Mouse (Mus musculus): ENCODE results near the gene Tenm2.

Tenm2 gene

DNA sequence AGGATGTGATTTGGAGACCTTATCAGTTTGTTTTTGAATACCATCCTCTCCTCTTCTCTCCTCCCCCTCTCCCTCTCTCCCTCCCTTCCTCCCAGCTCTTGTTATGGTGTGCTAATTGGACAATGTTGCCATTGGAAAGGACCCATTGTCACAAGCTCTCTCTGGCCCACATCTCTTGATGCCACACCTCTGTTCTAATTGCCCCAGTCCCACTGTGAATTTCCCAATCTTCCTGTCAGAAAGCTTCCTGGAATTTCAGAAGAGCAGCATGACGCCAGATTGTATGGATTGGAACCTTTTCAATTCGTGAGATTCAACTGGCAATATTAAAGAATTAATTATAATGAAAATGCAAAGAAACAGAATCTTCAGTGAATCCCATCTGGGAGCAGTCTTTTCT lies 128.7 kb downstream of the Tenm2 start:
- DNase-seq (ENCODE audit: low read depth, low spot score) = no peak

DNA sequence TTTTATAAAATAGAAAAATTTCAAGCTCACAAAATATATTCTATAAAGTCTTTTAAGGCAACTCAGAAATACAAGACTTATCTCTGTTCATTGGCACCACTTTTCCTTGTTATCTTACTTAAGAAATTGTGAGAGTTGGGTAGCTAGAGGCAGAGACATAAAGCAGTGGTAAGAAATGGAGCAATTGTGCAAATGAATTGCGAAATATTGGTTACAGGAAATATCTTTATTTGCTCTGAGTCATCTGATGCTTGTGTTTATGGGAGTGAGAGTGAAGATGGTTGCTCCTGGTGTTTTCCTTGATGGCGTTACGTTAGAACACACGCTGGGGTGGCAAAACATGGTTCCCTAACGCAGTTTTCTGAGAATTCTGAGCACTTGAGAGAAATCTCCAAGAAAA lies 156.4 kb downstream of the Tenm2 start:
- no peak for DNase-seq (ENCODE audit: low read depth, low spot score)

DNA sequence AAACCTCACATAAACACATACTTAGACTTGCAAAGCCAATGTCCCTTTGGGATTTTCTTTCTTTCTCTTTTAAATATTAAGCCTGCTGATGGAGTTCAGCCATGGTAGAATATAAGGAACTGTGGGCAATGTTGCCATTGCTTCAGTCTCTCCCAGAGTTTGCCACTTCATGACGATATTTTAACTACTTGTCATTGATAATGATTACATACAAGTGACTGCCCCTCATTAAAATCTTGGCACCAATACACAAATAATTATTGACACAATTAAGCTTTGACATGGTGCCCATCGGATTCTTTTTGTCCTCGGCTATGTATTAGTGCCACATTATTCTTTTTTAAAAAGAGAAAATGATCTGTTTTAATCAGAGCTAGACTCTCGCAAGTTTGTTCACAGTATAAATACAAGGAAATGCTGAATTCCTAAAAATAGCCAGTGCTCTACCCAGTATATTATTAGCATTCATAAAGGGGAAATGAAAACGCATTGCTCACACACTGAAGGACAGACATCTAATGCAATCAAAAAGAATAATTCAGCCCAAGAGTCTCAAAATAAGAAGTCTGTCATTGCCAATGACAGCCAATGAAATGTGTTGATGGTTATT lies 158.7 kb downstream of the Tenm2 start:
- no peak for DNase-seq (ENCODE audit: low read depth, low spot score)

DNA sequence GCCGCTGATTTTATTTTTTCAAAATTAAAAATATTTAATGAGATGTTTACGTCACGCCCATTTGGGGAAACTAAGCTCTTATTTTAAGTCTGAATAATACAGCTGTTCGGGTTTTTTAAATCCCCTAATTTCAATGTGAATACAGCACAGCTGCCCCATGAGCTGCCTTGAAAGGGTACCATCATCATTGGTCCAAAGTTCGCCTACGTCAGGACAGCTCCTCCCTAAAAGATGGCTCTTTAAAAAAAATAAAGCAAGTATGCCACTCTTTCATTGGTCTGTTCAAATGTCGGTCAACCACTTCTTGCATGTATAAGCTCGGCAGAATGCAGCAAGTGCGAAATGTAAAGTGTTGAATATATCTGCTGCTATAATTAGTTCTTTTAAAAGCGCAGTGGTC lies 160.4 kb downstream of the Tenm2 start:
- peak; percentile 16 for DNase-seq (ENCODE audit: low read depth, low spot score)

DNA sequence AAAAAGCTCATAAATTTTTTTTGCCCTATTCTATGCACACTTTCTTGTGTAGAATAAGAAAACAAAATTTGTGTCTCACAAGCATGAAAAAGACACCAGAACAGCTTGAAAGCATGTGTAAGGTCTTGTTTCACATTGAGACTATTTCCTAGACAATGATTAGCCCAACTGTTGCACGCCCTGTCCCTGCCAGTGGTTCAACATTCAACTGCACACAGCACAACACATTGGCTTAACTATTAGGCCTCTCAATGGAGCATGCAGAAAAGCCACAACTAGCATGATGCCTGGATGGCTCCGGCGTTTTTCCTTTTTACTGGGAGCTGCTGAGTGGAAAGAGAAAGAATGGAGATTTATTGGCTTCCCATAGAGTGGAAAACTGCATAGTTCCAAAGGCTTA lies 170.3 kb downstream of the Tenm2 start:
- no peak for DNase-seq (ENCODE audit: low read depth, low spot score)

DNA sequence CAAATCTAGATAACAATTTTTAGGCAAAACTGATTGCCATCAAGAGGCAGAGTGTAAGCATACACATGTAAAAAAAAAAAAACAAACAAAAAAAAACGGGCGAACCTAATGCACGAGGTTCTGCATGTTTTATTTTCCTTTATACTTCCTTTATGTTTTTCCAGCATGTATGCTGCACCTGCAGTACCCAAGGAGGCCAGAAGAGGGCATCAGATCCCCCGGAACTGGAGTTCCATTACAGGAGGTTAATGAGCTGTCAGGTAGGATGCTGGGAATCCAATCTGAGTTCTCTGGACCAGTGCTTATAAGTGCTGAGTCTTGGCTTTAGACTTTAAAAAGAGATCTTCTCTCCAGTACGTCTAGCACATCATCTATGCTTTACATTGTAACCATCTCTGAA lies 189.1 kb downstream of the Tenm2 start:
- DNase-seq (ENCODE audit: low read depth, low spot score) = peak; percentile 27

DNA sequence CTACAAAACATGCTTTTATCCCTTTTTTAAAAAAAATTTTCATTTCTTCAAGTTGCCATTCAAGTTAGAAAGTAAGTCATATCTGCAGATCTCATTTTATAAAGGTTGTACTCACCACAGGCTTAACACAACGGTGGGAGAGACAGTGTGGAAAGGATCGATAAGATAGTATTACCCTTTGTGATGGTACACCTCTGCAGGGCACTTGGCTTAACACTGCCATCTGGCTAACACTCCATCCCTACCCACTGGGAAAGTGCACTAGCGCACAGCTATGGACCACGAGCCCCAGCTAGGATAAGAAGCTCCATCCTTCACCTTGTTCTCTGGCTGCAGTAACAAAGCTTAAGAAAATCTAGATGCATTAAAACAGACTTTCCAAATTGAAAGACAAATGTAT lies 194.5 kb downstream of the Tenm2 start:
- no peak for DNase-seq (ENCODE audit: low read depth, low spot score)

DNA sequence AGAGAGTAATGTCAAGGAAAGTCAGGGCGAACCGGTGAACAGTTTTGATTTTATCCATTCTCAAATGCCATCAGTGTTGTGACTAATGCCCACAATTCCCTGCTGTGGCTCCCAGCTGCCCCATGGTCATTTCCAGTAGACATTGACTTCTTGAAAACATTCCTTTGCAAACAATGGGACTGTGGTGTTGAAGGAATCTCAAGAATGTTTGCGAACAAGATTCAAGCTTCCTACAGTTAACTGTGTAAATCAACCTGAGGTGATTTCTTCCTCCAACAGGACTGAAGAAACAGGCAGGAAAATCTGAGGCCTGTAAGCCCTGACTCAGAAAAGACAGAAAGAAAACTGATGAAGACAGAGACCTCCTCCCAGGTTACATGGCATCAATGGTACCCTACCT lies 196.5 kb downstream of the Tenm2 start:
- no peak for DNase-seq (ENCODE audit: low read depth, low spot score)

DNA sequence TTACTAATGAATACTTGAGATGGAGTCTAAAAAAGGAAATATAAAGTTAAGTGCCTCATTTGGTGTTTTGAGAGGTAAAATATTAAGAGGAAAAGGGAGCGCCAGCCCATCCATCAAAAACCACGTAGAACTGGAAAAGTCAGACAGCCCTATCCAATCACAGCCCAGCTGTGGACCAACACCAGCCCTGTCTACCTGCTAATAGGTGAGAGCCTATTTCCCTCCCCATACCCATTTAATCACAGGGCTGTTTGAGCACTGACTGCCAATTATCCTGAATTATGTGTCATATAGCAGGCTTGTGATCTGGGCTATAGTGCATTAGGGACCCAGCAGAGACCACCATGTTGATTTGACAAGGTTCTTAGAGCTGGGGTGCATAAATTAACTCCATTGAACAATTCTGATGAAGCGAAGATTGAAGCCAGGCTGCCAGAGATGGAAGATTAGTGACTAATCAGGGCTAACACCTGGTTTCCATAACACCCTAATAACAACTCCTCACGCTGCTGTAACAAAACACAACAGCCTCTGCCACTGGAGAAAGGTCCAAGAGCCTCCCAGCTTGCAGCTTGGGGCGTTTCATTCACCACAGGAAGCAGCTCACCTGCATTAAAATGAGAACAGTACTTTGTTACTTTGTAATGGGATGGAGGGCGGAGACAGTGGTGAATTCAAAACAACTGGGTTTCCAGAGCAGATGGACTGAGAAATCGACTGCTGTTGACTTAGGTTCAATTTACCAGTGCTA lies 204.3 kb downstream of the Tenm2 start:
- DNase-seq (ENCODE audit: low read depth, low spot score) = no peak

DNA sequence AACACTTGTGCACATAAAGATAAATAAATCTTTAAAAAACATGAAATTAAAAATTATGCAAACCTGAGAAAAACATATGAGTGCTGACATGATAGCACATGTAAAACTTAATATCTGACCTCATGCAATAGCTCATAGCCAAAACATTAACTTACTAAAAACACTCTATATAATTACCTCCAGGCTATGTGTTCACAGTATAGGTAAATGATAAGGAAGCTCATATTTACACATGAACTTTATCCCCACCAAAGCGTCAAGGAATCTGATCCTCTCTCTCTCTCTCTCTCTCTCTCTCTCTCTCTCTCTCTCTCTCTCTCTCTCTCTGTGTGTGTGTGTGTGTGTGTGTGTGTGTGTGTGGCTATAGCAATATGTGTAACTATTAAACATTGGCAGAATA lies 223.9 kb downstream of the Tenm2 start:
- DNase-seq (ENCODE audit: low read depth, low spot score) = no peak

DNA sequence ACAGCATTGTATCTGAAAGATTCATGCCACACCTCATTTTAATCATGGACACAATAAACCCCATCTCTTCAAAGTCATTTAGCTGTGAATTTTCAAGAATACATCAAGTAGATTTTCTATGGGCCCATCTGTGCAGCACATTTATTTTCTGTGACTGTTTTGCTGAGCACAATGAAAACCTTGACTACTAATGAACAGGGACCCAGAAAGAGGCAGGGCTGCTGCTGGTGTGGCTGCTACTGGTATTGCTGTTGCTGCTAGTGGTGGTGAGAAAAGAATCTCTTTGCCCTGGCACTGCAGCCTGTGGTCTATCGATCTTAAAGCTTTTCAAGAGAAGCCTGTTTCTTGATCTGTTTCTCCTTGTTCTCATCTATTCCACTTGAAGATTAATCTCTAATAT lies 226.5 kb downstream of the Tenm2 start:
- DNase-seq (ENCODE audit: low read depth, low spot score) = no peak

DNA sequence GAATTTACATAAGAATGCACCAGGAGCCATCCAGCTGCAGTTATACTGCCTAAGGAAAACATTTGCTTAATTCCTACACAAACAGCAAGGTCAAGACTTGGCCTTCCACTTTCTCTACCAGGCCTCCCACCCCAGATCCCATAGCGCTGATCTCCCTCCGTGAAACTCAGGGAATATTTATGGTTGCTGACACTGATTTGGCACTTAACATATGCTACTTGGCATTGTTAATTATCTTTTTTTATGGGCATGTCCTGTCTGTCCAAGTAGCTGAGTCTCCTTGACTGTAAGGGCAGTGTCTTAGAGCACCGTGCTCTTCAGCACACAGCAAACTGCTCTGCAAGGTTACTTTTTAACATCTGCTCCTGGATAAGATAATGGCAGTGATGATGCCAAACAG lies 238.1 kb downstream of the Tenm2 start:
- DNase-seq (ENCODE audit: low read depth, low spot score) = no peak

DNA sequence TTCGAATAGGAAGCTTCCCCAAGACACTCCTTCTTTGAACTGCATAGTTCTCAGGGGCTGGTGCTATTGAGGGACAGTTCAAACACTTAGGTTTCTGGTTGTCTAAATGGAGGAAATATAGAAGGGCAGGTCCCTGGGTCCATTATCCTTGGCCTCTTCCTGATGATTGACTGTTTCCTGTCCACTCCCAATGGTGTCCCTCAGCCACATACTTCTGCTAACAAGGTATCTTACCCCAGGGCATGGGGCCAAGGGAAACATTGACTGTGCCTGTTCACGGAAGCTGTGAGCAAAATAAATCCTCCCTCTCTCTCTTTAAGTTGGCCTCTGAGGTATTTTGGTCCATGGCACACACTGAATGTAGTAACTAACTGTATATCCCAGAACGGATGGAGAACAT lies 244.9 kb downstream of the Tenm2 start:
- DNase-seq (ENCODE audit: low read depth, low spot score) = no peak

DNA sequence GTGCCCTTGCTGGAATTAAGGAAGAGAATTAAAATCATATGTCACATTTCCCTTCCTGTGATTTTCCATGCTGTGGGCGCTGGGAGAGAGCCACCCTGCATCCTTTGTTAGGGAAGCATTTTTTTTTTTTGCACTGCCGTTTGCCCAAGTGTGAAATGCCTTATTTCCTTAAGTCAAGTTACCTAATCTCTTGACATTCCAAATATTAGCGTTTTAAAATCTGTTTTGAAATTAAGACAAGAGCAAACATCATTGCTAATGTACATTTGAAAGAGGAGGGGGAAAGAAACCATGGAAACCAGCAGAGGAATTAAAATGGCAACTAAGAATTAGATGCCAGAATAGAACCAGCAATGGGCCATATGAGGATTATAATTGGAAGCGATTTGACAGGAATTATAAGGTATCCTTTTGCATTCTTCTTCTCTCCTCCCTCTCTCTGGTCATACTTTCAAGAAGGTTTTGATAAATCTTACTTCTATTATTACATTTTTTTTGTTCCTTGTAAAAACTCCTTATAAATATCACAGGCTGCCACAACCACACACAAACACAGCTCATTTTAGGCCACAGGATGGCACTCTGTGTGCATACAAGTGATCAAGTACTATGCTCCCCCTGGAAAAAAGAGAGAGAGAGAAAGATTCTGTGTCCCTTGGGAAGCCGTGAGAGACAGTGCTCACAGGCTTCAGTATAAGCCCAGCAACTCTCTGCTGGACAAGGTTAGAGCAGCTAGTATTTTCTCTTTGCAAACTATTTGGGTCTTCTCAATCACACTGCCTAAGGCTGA lies 246.8 kb downstream of the Tenm2 start:
- DNase-seq (ENCODE audit: low read depth, low spot score) = peak; percentile 79

DNA sequence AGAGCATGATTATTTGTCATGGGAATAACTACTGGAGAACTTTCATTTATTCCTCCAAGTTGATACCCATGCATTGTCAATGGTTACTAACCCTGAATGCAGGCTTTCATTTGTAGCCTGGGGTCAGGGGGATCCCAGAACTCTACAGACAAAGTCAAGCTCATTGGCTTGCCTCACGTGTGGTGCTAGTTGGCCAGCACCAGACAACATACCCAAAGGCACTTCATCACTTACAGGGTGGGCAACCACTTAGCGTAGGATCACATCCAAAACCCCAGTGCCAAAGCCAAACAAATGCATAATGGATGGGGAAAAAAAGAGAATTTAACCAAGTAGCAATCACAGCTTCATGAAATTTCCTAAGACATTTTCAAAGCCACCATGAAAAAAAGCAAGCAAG lies 261.6 kb downstream of the Tenm2 start:
- no peak for DNase-seq (ENCODE audit: low read depth, low spot score)

DNA sequence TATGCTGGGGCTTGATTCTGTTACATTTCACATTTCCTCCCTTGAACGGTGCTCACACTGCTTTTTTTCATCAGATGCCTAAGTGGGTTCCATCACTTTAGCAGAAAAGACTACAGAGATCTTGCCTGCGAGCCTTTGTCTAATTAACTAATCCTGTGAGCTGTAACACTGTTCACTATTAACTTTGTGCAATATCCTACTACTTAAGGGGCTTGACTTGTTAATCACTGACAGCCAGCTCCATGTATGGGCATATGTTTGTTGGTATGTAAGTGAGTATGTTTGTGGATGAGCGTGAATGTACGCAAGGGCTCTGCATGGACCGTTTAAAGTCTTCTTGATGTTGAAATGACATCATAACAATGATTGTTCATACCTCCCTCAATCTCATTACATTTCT lies 277.7 kb downstream of the Tenm2 start:
- no peak for DNase-seq (ENCODE audit: low read depth, low spot score)

DNA sequence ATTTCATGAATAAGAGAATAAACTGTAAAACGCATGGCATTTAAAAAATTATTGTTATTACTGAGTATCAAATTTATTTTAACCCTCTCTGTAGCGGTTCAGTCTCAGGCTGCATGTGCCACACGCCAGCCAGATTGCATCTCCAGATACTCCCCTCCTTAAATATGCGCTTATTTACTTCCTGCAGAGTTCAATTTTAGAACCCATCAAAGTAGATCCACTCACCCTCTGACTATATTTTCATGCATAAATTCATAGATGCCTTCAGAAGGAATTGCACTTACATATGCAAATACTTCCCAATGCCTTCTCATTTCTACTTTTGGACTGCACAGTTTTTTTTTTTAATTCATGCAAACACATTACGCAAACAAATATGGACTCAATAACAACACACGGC lies 294.3 kb downstream of the Tenm2 start:
- no peak for DNase-seq (ENCODE audit: low read depth, low spot score)

DNA sequence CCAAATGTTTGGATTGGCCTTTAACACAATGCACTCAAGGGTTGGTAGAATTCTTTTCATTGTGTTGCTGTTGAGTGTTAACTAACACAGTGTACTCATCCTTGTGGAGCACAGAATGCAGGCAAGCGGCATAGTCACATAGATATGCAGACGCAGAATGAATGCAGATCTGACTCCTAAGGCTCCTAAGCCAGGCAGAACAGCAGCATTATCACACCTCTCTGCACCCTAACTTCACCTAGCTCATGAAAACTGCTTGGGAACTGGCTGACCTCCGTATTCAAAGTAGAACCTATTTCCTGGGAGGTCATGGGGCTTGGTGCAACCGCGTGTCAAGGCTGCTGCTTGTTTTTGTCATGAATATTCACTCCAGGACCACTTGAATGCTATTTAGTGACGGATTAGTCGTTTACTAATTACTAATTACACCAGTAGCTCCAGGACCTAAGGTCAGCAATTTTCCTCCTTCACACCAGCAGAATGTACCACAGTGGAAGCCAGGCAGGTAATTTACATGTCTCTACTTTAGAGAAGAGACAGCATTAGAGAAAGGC lies 295.1 kb downstream of the Tenm2 start:
- DNase-seq (ENCODE audit: low read depth, low spot score) = no peak

DNA sequence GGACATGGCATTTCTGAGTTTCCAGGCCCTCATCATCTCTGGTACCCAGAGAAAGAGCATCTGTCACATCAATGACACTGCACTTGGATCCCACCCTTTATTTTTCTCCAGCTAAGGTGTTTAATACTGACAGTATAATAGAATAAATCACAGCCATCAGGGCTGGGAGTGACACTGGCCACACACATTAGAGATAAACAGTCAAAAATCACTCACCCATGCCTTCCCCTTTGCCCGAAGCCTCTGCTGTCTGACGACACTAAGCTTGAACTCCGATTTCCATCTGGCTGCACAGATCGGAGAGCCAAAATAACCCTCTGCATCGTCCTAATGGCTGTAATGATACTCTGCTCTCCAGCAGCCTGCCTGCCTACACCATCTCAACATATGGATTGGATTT lies 305.9 kb downstream of the Tenm2 start:
- no peak for DNase-seq (ENCODE audit: low read depth, low spot score)

DNA sequence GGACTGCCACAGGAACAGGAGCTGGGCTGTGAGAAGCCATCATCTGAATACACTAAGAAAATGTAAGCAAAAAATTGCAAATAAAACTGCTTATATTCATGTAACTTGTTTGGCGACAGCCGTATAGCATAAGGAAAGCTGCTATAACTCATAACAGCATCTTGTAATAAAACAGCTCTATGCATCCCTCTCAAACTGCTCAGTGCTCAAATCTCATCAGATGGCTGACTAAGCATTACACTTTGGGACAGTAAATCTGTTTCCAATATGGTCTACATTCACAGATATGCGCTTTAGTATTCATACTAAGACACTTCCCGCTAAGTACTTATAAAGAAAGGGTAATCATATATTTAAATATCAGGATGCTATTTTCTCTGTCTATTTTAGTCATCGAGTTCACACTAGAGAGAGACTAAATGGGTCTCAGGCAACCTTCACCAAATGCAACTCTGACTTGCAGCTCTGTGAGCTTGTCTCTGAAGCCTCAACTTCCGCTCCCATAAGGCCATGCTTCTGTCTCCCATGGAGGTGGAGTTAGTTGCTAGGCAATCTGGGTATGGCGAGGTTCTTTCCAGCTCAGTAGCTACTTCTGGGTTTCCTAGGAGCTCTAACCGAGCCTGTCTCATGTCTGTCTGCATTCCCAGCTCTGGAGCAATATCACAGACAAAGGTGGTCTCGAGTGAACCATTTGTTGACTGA lies 308.9 kb downstream of the Tenm2 start:
- peak; percentile 71 for DNase-seq (ENCODE audit: low read depth, low spot score)

DNA sequence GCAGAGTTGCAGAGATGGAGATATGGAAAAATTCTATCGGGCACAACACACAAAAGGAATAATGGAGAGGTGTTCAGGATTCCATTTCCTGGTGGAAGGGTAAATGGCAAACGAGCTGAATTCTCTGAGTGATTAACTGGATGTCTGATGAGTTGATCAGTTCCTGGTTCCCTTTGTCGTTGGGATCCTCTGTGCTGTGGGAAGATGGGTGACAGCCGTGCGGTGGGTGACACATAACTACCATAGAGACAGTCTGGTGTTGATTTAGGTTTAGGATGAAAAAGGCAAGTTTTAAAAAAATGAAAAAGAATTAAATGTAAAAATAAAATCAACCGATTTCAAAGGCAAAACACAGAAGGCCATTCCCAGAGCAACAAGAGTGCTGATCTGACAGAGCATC lies 316.5 kb downstream of the Tenm2 start:
- DNase-seq (ENCODE audit: low read depth, low spot score) = peak; percentile 42

DNA sequence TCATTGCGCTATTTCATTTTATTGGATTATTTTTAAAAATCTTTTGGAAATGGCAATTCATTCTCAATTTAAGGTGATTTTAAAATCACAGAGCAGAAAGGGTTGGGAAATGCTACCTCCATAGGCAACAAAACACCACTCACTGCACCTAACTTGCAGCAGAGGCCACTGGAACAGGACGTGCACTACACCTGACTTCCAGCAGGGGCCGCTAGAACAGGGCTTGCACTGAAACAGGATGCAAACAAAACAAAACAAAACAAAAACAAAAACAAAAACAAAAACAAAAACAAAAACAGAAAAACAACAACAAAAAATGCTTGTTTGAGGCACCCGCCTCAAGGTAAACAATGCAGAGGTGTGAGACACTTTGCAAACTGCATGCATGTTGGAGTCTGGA lies 324.4 kb downstream of the Tenm2 start:
- no peak for DNase-seq (ENCODE audit: low read depth, low spot score)

Measured in brain, adult 2 months (tissue).